Comparison of ENCODE assay signal across 8 mouse cellular contexts in genomic region chr5:106990639-106991299, GRCm38 (mm10). TPM values are rescaled to one million over a fixed set of nuclear protein-coding genes. Genes with fewer than 3 reads are reported as not detected.
DNase-seq lines count a peak whose midpoint lies in the region; ATAC-seq and TF ChIP-seq lines count a peak whose summit lies in the region.

No protein-coding gene starts in this region.

- peaks cover 17% of the 10 kb centered on the region for H3K4me1 ChIP-seq in E14TG2a.4 (replicated peaks; ENCODE audit: low read depth, low read length)
- peaks cover 23% of the 10 kb centered on the region for H3K4me1 ChIP-seq in embryonic facial prominence, embryonic 12.5 days
- peaks cover 11% of the 10 kb centered on the region; the same call in 1 of the 2 replicates for H3K4me1 ChIP-seq in heart, postnatal 0 days (ENCODE audit: control insufficient read depth, insufficient read depth)

- WGBS in embryonic facial prominence, embryonic 12.5 days, result 33% methylated on average over 14 of the region's 14 CpGs
- 21% methylated on average over 14 of the region's 14 CpGs for WGBS in heart, postnatal 0 days

- no peak overlapping the region for H3K4me2 ChIP-seq in embryonic facial prominence, embryonic 12.5 days (replicated peaks)
- H3K4me2 ChIP-seq in heart, postnatal 0 days (ENCODE audit: low read depth, low read length), result peak overlapping the region; percentile 42

- no peak overlapping the region for H3K9ac ChIP-seq in embryonic facial prominence, embryonic 12.5 days
- no peak overlapping the region for H3K9ac ChIP-seq in heart, postnatal 0 days (replicated peaks; ENCODE audit: low read depth, low read length)

- peak; percentile 63 for DNase-seq in adrenal gland, adult 8-10 months
- DNase-seq in heart, postnatal 0 days (ENCODE audit: low spot score), result peak; percentile 52
- peak; percentile 68 to 70 for DNase-seq in kidney, postnatal 25 days
- peak; percentile 56 to 69 for DNase-seq in lung, adult 18-20 months
- peak; percentile 42 for DNase-seq in urinary bladder, postnatal 25 days (ENCODE audit: low spot score)

- TF ChIP-seq EP300 in heart, postnatal 0 days (IDR thresholded peaks at IDR 0.05; ENCODE audit: low read depth), result no peak

- no peaks in the 10 kb centered on the region for H3K9me3 ChIP-seq in E14TG2a.4 (ENCODE audit: low read length)
- H3K9me3 ChIP-seq in embryonic facial prominence, embryonic 12.5 days, result no peaks in the 10 kb centered on the region
- H3K9me3 ChIP-seq in heart, postnatal 0 days (replicated peaks; ENCODE audit: control insufficient read depth, low read length), result no peaks in the 10 kb centered on the region

- H3K36me3 ChIP-seq in E14TG2a.4 (ENCODE audit: insufficient read depth, low read length), result peaks cover 12% of the 10 kb centered on the region
- H3K36me3 ChIP-seq in embryonic facial prominence, embryonic 12.5 days, result 0 out of 2 replicates have a peak, but pooled peaks cover 3% of the 10 kb centered on the region
- H3K36me3 ChIP-seq in heart, postnatal 0 days (replicated peaks; ENCODE audit: control insufficient read depth, insufficient read depth, low read length), result no peaks in the 10 kb centered on the region; the same call in 1 of the 2 replicates

- H3K4me3 ChIP-seq in E14TG2a.4 (replicated peaks; ENCODE audit: low read length), result no peak overlapping the region
- H3K4me3 ChIP-seq in embryonic facial prominence, embryonic 12.5 days, result no peak overlapping the region
- no peak overlapping the region for H3K4me3 ChIP-seq in heart, postnatal 0 days (ENCODE audit: low read depth, low read length)

- peak overlapping the region; percentile 36; the same call in 1 of the 2 replicates for H3K27ac ChIP-seq in embryonic facial prominence, embryonic 12.5 days
- peak overlapping the region; percentile 18; the same call in 1 of the 2 replicates for H3K27ac ChIP-seq in heart, postnatal 0 days (ENCODE audit: low read depth)

- peak; percentile 14; the same call in 1 of the 2 replicates for TF ChIP-seq CTCF in E14TG2a.4 (conservative IDR thresholded peaks at IDR 0.05; ENCODE audit: low read length)
- peak; percentile 86 for TF ChIP-seq CTCF in heart, postnatal 0 days (IDR thresholded peaks at IDR 0.05; ENCODE audit: low read depth)

- peaks cover 2% of the 10 kb centered on the region; the same call in 1 of the 2 replicates for H3K27me3 ChIP-seq in E14TG2a.4 (ENCODE audit: insufficient read depth, low read length)
- H3K27me3 ChIP-seq in embryonic facial prominence, embryonic 12.5 days, result no peaks in the 10 kb centered on the region
- H3K27me3 ChIP-seq in heart, postnatal 0 days (ENCODE audit: control insufficient read depth, insufficient read depth, low read length), result no peaks in the 10 kb centered on the region

- no peak for ATAC-seq in embryonic facial prominence, embryonic 12.5 days (ENCODE audit: insufficient number of reproducible peaks, insufficient read depth, low FRiP score, low TSS enrichment)
- no peak for ATAC-seq in heart, postnatal 0 days (ENCODE audit: insufficient read depth, low read depth)
- peak; percentile 60; the same call in 1 of the 2 replicates for ATAC-seq in neutrophil, adult 5-6 weeks (ENCODE audit: extremely low read depth, insufficient number of reproducible peaks, low FRiP score, poor library complexity, severe bottlenecking)

RNA-seq across cellular contexts. Expression of gene Cdc7, which starts 26.6 kb away (rescaled TPM):
- total RNA-seq in adrenal gland, adult 8-10 months (2022), result 1 to 10 TPM; 2.8 to 5.9 (median 4.0) TPM
- polyA plus RNA-seq in embryonic facial prominence, embryonic 12.5 days (2016; fragmentation: Nextera tagmentation; extraction: Ambion mirVana), result 57.9 and 60.8 TPM in 2 replicates
- 8.1 and 10.8 TPM in 2 replicates for total RNA-seq in heart, postnatal 0 days (2014; rRNA removed; ENCODE audit: low replicate concordance)
- polyA plus RNA-seq in heart, postnatal 0 days (2015; fragmentation: Nextera tagmentation; extraction: Ambion mirVana), result 4.0 and 5.5 TPM in 2 replicates
- total RNA-seq in neutrophil, adult 5-6 weeks (2017), result 10.8 and 18.7 TPM in 2 replicates
